Mouse (Mus musculus) myocyte (in vitro differentiated cells): ENCODE results near the gene Myo19.

ENCODE experiments used
- CEBPB ChIP-seq: IDR thresholded peaks from 2 replicates; pipeline ENCODE4 v1.6.1; 2011; ENCODE audit warnings: mild to moderate bottlenecking, moderate library complexity; ENCODE audit not compliant: poor library complexity, insufficient read depth, severe bottlenecking
- E2F4 ChIP-seq: IDR thresholded peaks from one replicate; pipeline ENCODE4 v1.6.1; 2011; ENCODE audit warnings: mild to moderate bottlenecking, control low read depth, moderate library complexity; ENCODE audit not compliant: insufficient read depth
- MAX ChIP-seq: IDR thresholded peaks from one replicate; pipeline ENCODE4 v1.6.1; 2011; ENCODE audit warnings: low read depth, mild to moderate bottlenecking, control low read depth
- MYOG ChIP-seq, 3 experiments: IDR thresholded peaks; one replicate each; pipeline ENCODE4 v1.6.1; 2011; ENCODE audit warnings: control low read depth in 2 of 3, low read depth in 2 of 3, mild to moderate bottlenecking in 2 of 3; ENCODE audit not compliant: insufficient read length in 2 of 3, control insufficient read depth in 1 of 3, insufficient read depth in 1 of 3
- POLR2A ChIP-seq: IDR thresholded peaks from one replicate; pipeline ENCODE4 v1.6.1; 2011; ENCODE audit warnings: low read depth, mild to moderate bottlenecking, control low read depth, moderate library complexity; ENCODE audit not compliant: insufficient read length
- POLR2AphosphoS2 ChIP-seq: IDR thresholded peaks from one replicate; pipeline ENCODE4 v1.6.1; 2011; ENCODE audit warnings: low read depth, control low read depth; ENCODE audit not compliant: insufficient read length
- TCF12 ChIP-seq: IDR thresholded peaks from one replicate; pipeline ENCODE4 v1.6.1; 2011; ENCODE audit warnings: mild to moderate bottlenecking, control low read depth; ENCODE audit not compliant: poor library complexity, insufficient read depth, severe bottlenecking
- USF1 ChIP-seq: IDR thresholded peaks from one replicate; pipeline ENCODE4 v1.6.1; 2011; ENCODE audit warnings: low read depth, mild to moderate bottlenecking, control low read depth, moderate library complexity

GRCm38 (mm10) chr11:84940140-84940539, 60.2 kb downstream of the Myo19 start:
- no peak for TF ChIP-seq POLR2A
- TF ChIP-seq TCF12, result no peak
- TF ChIP-seq CEBPB, result no peak
- no peak for TF ChIP-seq MAX
- TF ChIP-seq E2F4, result no peak
- TF ChIP-seq POLR2AphosphoS2, result no peak
- TF ChIP-seq USF1, result no peak
- TF ChIP-seq MYOG (IDR thresholded peaks at IDR 0.05; ENCODE audit: control insufficient read depth in 1 of 3, insufficient read depth in 1 of 3, insufficient read length in 2 of 3, low read depth in 2 of 3), result no peak
